Mouse (Mus musculus) MEL (cell line): ENCODE measurements around the gene Frs3. TPM values are rescaled to one million over a fixed set of nuclear protein-coding genes. Genes with fewer than 3 reads are reported as not detected.

Experiments used
- DNase-seq: peaks from one replicate; pipeline ENCODE4 v3.0.0; 2011; ENCODE audit warnings: low read depth, low spot score
- H3K27ac ChIP-seq: 2 replicates; pipeline ENCODE4 v1.5.1; 2012; ENCODE audit warnings: low read depth, mild to moderate bottlenecking, control low read depth, low read length, moderate library complexity; ENCODE audit not compliant: control insufficient read depth
- H3K27me3 ChIP-seq, 2 experiments: fragments of 150-350 bp in 1 of 2; sonication (generic) in 1 of 2; 2 replicates each; pipeline ENCODE4 v1.6.1; 2012; ENCODE audit warnings: low read length in 2 of 2, mild to moderate bottlenecking in 2 of 2, improper control_type of control experiment in 1 of 2, moderate library complexity in 1 of 2; ENCODE audit not compliant: insufficient read depth in 2 of 2, control insufficient read depth in 1 of 2
- H3K36me3 ChIP-seq, 2 experiments: 2 replicates each; pipeline ENCODE4 v1.6.1; 2012 to 2014; ENCODE audit warnings: low read length in 2 of 2, improper control_type of control experiment in 1 of 2, inconsistent platforms in 1 of 2, mild to moderate bottlenecking in 1 of 2; ENCODE audit not compliant: insufficient read depth in 2 of 2, control insufficient read depth in 1 of 2
- H3K4me1 ChIP-seq, 2 experiments: fragments of 150-350 bp in 1 of 2; sonication (generic) in 1 of 2; 2 replicates each; pipeline ENCODE4 v1.6.1; 2012; ENCODE audit warnings: low read length in 2 of 2, improper control_type of control experiment in 1 of 2, mild to moderate bottlenecking in 1 of 2; ENCODE audit not compliant: insufficient read depth in 2 of 2, control insufficient read depth in 1 of 2
- H3K4me3 ChIP-seq, 2 experiments: fragments of 150-350 bp in 1 of 2; sonication (generic) in 1 of 2; 2 replicates each; pipeline ENCODE4 v1.5.1; 2012; ENCODE audit warnings: low read depth in 2 of 2, low read length in 2 of 2, mild to moderate bottlenecking in 2 of 2, moderate library complexity in 2 of 2, control low read depth in 1 of 2, improper control_type of control experiment in 1 of 2; ENCODE audit not compliant: control insufficient read depth in 1 of 2, insufficient read depth in 1 of 2
- H3K79me2 ChIP-seq: 2 replicates; pipeline ENCODE4 v1.6.1; 2012; ENCODE audit warnings: mild to moderate bottlenecking, low read length, moderate library complexity; ENCODE audit not compliant: control insufficient read depth, poor library complexity, insufficient read depth
- H3K9ac ChIP-seq: 2 replicates; pipeline ENCODE4 v1.6.1; 2012; ENCODE audit warnings: low read depth, mild to moderate bottlenecking, control low read depth, low read length, moderate library complexity; ENCODE audit not compliant: control insufficient read depth, poor library complexity, severe bottlenecking
- H3K9me3 ChIP-seq: fragments of 150-350 bp; sonication (generic); replicated peaks from 2 replicates; pipeline ENCODE4 v1.6.1; 2012; ENCODE audit warnings: mild to moderate bottlenecking, low read length, improper control_type of control experiment, moderate library complexity; ENCODE audit not compliant: insufficient read depth
- BHLHE40 ChIP-seq: IDR thresholded peaks from 2 replicates; pipeline ENCODE4 v1.6.1; 2012; ENCODE audit warnings: low read depth, mild to moderate bottlenecking, inconsistent platforms, low read length, improper control_type of control experiment, borderline replicate concordance
- CHD2 ChIP-seq: IDR thresholded peaks from 2 replicates; pipeline ENCODE4 v1.6.1; 2011; ENCODE audit warnings: low read length, improper control_type of control experiment
- CTCF ChIP-seq, 3 experiments: IDR thresholded peaks in 2 of 3; conservative IDR thresholded peaks in 1 of 3; 2 replicates each; pipeline ENCODE4 v1.5.1; 2011 to 2012; ENCODE audit warnings: low read length in 3 of 3, low read depth in 2 of 3, mild to moderate bottlenecking in 2 of 3, improper control_type of control experiment in 1 of 3, inconsistent platforms in 1 of 3, mixed read lengths in 1 of 3, moderate library complexity in 1 of 3; ENCODE audit not compliant: control insufficient read depth in 1 of 3, insufficient read depth in 1 of 3, poor library complexity in 1 of 3, severe bottlenecking in 1 of 3
- E2F4 ChIP-seq: IDR thresholded peaks from 2 replicates; pipeline ENCODE4 v1.6.1; 2011; ENCODE audit warnings: low read depth, low read length, improper control_type of control experiment, borderline replicate concordance
- EP300 ChIP-seq, 2 experiments: IDR thresholded peaks; 2 replicates each; pipeline ENCODE4 v1.6.1; 2011; ENCODE audit warnings: improper control_type of control experiment in 2 of 2, low read length in 2 of 2, low read depth in 1 of 2, mild to moderate bottlenecking in 1 of 2
- ETS1 ChIP-seq: IDR thresholded peaks from 2 replicates; pipeline ENCODE4 v1.6.1; 2012; ENCODE audit warnings: low read depth, mild to moderate bottlenecking, inconsistent platforms, low read length, improper control_type of control experiment, moderate library complexity
- GATA1 ChIP-seq: IDR thresholded peaks from 2 replicates; pipeline ENCODE4 v1.6.1; 2011; ENCODE audit warnings: low read depth, low read length, improper control_type of control experiment
- HCFC1 ChIP-seq: IDR thresholded peaks from 2 replicates; pipeline ENCODE4 v1.6.1; 2012; ENCODE audit warnings: low read depth, mild to moderate bottlenecking, inconsistent platforms, low read length, improper control_type of control experiment, moderate library complexity
- JUND ChIP-seq: IDR thresholded peaks from 2 replicates; pipeline ENCODE4 v1.6.1; 2011; ENCODE audit warnings: low read depth, mild to moderate bottlenecking, improper control_type of control experiment, low read length
- KAT2A ChIP-seq: conservative IDR thresholded peaks from 2 replicates; pipeline ENCODE4 v1.6.1; 2012; ENCODE audit warnings: low read depth, low read length, improper control_type of control experiment, inconsistent platforms
- MAX ChIP-seq: IDR thresholded peaks from 2 replicates; pipeline ENCODE4 v1.6.1; 2011; ENCODE audit warnings: low read length, improper control_type of control experiment
- MEF2A ChIP-seq: IDR thresholded peaks from 2 replicates; pipeline ENCODE4 v1.6.1; 2014; ENCODE audit warnings: low read depth, mild to moderate bottlenecking, inconsistent platforms, low read length, improper control_type of control experiment; ENCODE audit not compliant: poor library complexity, insufficient replicate concordance, severe bottlenecking; ENCODE audit errors: extremely low read depth
- MXI1 ChIP-seq: IDR thresholded peaks from 2 replicates; pipeline ENCODE4 v1.6.1; 2011; ENCODE audit warnings: mild to moderate bottlenecking, low read depth, low read length, improper control_type of control experiment
- MYB ChIP-seq: IDR thresholded peaks from 2 replicates; pipeline ENCODE4 v1.6.1; 2011; ENCODE audit warnings: mild to moderate bottlenecking, low read depth, low read length, improper control_type of control experiment
- MYC ChIP-seq: IDR thresholded peaks from 2 replicates; pipeline ENCODE4 v1.6.1; 2011; ENCODE audit warnings: low read depth, mild to moderate bottlenecking, low read length, improper control_type of control experiment, moderate library complexity
- POLR2A ChIP-seq, 2 experiments: IDR thresholded peaks; 2 replicates each; pipeline ENCODE4 v1.6.1; 2011 to 2012; ENCODE audit warnings: low read length in 2 of 2, mild to moderate bottlenecking in 2 of 2, control low read depth in 1 of 2, improper control_type of control experiment in 1 of 2, low read depth in 1 of 2, moderate library complexity in 1 of 2; ENCODE audit not compliant: control insufficient read depth in 1 of 2, insufficient read depth in 1 of 2, poor library complexity in 1 of 2
- POLR2AphosphoS2 ChIP-seq: IDR thresholded peaks from 2 replicates; pipeline ENCODE4 v1.6.1; 2011; ENCODE audit warnings: low read length, improper control_type of control experiment
- RAD21 ChIP-seq: IDR thresholded peaks from 2 replicates; pipeline ENCODE4 v1.6.1; 2011; ENCODE audit warnings: mild to moderate bottlenecking, low read depth, low read length, improper control_type of control experiment
- SIN3A ChIP-seq: IDR thresholded peaks from 2 replicates; pipeline ENCODE4 v1.6.1; 2012; ENCODE audit warnings: low read length, improper control_type of control experiment, inconsistent platforms
- SMC3 ChIP-seq: IDR thresholded peaks from 2 replicates; pipeline ENCODE4 v1.6.1; 2011; ENCODE audit warnings: low read depth, low read length, improper control_type of control experiment
- TBP ChIP-seq: IDR thresholded peaks from 2 replicates; pipeline ENCODE4 v1.8.0; 2011; ENCODE audit warnings: low read depth, low read length, improper control_type of control experiment
- TCF12 ChIP-seq: IDR thresholded peaks from 2 replicates; pipeline ENCODE4 v1.6.1; 2014; ENCODE audit warnings: low read depth, mild to moderate bottlenecking, inconsistent platforms, low read length, improper control_type of control experiment, moderate library complexity
- USF1 ChIP-seq: IDR thresholded peaks from 2 replicates; pipeline ENCODE4 v1.6.1; 2014; ENCODE audit warnings: low read depth, mild to moderate bottlenecking, inconsistent platforms, low read length, improper control_type of control experiment, moderate library complexity
- USF2 ChIP-seq, 2 experiments: IDR thresholded peaks; 2 replicates each; pipeline ENCODE4 v1.6.1; 2011 to 2012; ENCODE audit warnings: improper control_type of control experiment in 2 of 2, low read length in 2 of 2, borderline replicate concordance in 1 of 2, inconsistent platforms in 1 of 2, low read depth in 1 of 2, mild to moderate bottlenecking in 1 of 2; ENCODE audit not compliant: insufficient read depth in 1 of 2
- ZC3H11A ChIP-seq: IDR thresholded peaks from 2 replicates; pipeline ENCODE4 v1.6.1; 2012; ENCODE audit warnings: low read depth, mild to moderate bottlenecking, inconsistent platforms, low read length, improper control_type of control experiment
- ZKSCAN1 ChIP-seq: IDR thresholded peaks from 2 replicates; pipeline ENCODE4 v1.6.1; 2012; ENCODE audit warnings: low read depth, mild to moderate bottlenecking, inconsistent platforms, low read length, improper control_type of control experiment, moderate library complexity
- ZNF384 ChIP-seq: IDR thresholded peaks from 2 replicates; pipeline ENCODE4 v1.6.1; 2012; ENCODE audit warnings: low read depth, mild to moderate bottlenecking, inconsistent platforms, low read length, improper control_type of control experiment
- polyA plus RNA-seq, 2 experiments: library from polyadenylated mRNA; stranded (reverse) in 1 of 2; unstranded in 1 of 2; fragments of >175 nt in 1 of 2; fragments of >200 nt in 1 of 2; gene quantifications; 2 replicates each; pipeline versions ENCODE4 v1.2.1 to v1.2.4; 2012; ENCODE audit warnings: low replicate concordance in 2 of 2, low read depth in 1 of 2; ENCODE audit not compliant: insufficient read length in 2 of 2, insufficient read depth in 1 of 2, missing spikeins in 1 of 2
- total RNA-seq: library from RNA; depleted of rRNA; stranded (reverse); fragments of 300-350 nt; gene quantifications from 2 replicates; pipeline ENCODE4 v1.2.3, GENCODE M21; 2012

Gene Frs3
- total and polyA plus RNA-seq, 3 experiments: 2.7 to 4.4 TPM; not detected in 1

GRCm38 (mm10) chr17:47744086-47744485 is 55.3 kb downstream of the Frs3 start:
- Histone ChIP-seq H3K27me3 (no peaks in the 10 kb centered on the region), H3K4me3 (no peak overlapping the region), H3K27ac (peak overlapping the region; percentile 77), H3K79me2 (no peaks in the 10 kb centered on the region), H3K4me1 (peaks cover 5 to 25% of the 10 kb centered on the region in 2 experiments), H3K36me3 (peaks cover 0 to 22% of the 10 kb centered on the region in 2 experiments; a peak in 2 of 4 replicates), H3K9me3 (no peaks in the 10 kb centered on the region), H3K9ac (no peak overlapping the region; the same call in 1 of the 2 replicates)
- no peak for DNase-seq
- TF ChIP-seq POLR2AphosphoS2 (no peak), HCFC1 (no peak), E2F4 (no peak), TBP (no peak), EP300 (IDR thresholded peaks at IDR 0.05; ENCODE audit: low read depth in 1 of 2, low read length in 2 of 2) (no peak), JUND (no peak)

- peaks cover 5 to 24% of the 10 kb centered on the region in 2 experiments; a peak in 3 of 4 replicates for H3K4me1 ChIP-seq
Measured at GRCm38 (mm10) chr17:47744746-47745368, 56.0 kb downstream of the Frs3 start.

More at GRCm38 (mm10) chr17:47744746-47745368, 56.0 kb downstream of the Frs3 start:
- TF ChIP-seq RAD21 (peak; percentile 56), TBP (no peak), CHD2 (no peak), TCF12 (no peak), GATA1 (no peak), JUND (no peak), ZC3H11A (peak; percentile 27; the same call in 1 of the 2 replicates), CTCF (IDR thresholded peaks at IDR 0.05 in 2 of 3, conservative IDR thresholded peaks at IDR 0.05 in 1 of 3; ENCODE audit: control insufficient read depth in 1 of 3, insufficient read depth in 1 of 3, low read depth in 2 of 3, low read length in 3 of 3, poor library complexity in 1 of 3, severe bottlenecking in 1 of 3) (peak; percentile 45 to 54 (median 53)), ZKSCAN1 (no peak), ZNF384 (peak; percentile 27; the same call in 1 of the 2 replicates), USF2 (IDR thresholded peaks at IDR 0.05; ENCODE audit: borderline replicate concordance in 1 of 2, insufficient read depth in 1 of 2, low read depth in 1 of 2, low read length in 2 of 2) (no peak), KAT2A (no peak), MAX (no peak), BHLHE40 (no peak), ETS1 (no peak), SIN3A (0 out of 2 replicates have a peak, but pooled peaks have one; percentile 24), MXI1 (no peak), SMC3 (peak; percentile 15; the same call in 1 of the 2 replicates), MEF2A (no peak), USF1 (no peak), MYB (no peak), MYC (no peak), POLR2A (IDR thresholded peaks at IDR 0.05; ENCODE audit: control insufficient read depth in 1 of 2, insufficient read depth in 1 of 2, low read depth in 1 of 2, low read length in 2 of 2, poor library complexity in 1 of 2) (no peak)
- Histone ChIP-seq H3K79me2 (no peaks in the 10 kb centered on the region), H3K4me3 (no peak overlapping the region), H3K27me3 (no peaks in the 10 kb centered on the region), H3K36me3 (peaks cover 0 to 15% of the 10 kb centered on the region in 2 experiments; a peak in 2 of 4 replicates), H3K27ac (no peak overlapping the region), H3K9ac (no peak overlapping the region), H3K9me3 (no peaks in the 10 kb centered on the region)
- DNase-seq: peak; percentile 70
